Mouse (Mus musculus): ENCODE results near the gene Chd1.
"Not testable (repeated sequence)": the region's sequence is repeated elsewhere in the genome, so short reads cannot be mapped to it uniquely, and the experiment has no call there.

Chd1 gene

DNA sequence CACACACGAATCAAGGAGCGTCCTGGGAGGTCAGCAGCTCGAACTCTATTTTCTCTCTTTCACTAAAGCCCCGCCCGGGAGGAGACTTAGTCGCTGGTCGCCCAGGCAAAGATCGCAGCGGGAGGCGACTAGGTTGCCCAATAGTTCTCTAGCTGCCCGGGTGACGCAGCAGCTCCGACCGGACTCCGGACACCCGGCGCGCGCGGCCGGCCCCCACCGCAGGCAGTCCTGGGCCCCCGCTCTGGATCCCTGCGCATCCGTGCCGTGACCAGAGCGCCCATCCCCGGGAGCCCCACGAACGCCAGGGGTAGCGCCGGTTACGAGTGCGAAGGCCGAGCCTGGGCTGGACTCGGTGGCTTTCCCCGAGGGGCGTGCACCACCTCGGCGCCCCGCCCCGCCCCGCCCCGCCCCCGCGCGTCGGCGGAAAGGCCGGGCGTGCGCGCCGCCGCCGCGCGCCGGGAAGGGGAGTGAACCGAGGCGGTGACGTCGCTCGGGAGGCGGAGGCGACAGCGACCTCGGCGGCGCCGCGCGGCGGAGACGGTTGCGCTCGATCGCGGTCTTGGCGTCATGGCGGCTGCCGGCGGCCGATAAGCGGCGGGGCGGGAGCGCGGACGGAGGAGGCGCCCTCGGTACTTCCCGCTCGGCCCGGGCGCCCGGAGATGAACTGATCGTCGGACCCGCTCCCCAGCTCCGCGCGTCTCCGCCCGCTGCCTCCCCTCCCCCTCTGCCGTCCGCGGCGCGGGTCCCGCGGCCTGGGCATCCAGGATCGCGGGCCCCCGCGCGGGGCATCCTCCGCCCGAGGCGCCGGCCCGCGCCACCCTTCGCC, at the start of gene Chd1:
Gene Chd1 (plus strand): TSS at position 493 of the 826 bp plus-strand sequence.
- peak; percentile 95 for DNase-seq

DNA sequence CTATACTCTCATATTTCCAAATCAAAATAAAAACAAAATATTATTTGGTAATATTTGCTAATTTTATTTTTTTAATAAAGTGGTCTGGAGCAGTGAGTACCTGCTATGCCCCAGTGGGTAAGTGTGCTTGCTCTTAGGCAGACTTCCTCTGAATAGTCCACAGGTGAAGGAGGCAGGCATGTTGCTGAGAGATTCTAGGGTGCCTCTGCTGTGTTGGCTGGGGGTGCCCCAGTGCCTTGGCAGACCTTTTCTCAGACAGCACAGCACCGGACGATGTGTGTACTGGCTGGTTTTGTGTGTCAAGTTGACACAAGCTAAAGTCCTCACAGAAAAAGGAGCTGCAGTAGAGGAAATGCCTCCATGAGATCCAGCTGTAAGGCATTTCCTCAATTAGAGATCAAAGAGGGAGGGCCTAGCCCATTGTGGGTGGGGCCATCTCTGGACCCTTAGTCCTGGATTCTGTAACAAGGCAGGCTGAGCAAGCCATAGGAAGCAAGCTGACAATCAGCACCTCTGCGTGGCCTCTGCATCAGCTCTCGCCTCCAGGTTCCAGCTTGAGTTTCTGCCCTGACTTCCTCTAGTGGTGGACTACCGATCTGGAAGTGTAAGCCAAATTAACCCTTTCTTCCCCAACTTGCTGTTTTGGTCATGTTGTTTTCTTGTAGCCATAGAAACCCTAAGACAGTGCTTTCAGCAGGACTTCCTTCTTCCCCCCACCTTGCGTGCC, 47.7 kb upstream of the Chd1 start:
- no peak for DNase-seq

DNA sequence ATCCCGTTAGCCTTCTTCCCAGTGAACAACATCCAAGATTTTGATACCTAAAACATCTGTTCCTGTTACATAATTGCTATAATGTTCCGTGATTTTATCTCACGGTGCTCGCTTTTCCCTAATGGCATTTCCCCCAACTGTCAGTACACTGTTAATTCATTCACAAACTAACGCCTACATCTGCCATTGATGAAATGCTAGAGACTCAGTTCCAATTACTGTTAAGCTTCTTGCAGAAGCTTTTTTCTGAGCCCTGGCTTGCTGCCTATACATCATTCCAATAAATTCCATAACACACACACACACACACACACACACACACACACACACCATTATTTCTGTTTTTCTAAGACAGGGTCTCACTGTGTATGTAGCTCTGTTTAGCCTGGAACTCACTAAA, 31.9 kb upstream of the Chd1 start:
- no peak for DNase-seq

DNA sequence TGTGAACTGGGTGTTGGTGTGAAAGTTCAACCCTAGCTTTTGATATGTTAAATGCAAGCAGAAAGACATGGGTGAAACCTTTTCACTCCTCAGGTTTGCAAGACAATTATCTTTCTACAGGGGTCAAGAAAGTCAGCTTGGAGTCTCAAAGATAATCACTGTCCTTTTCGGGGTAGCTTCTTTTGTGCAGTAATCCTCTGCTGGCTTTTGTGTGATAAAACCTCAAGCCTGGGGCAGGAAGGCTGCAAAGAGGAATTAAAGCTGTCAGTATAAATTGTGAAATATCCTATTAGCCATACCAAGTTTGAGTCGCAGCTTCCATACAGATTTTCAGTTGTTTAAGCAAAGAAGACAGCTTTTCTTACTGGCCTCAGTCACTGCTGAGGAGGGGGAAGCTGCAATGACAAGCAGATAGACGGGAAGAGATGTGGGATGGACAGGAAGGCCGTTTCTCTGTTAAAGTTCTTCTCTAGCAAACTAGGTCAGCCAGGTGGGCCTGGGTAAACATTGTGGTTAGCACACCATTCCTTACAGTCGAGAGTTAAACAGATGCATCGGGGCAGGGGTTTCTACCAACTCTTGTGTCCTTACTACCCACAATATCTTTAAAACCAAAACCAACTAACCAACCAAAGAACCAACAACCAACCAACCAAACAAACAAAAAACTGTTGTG, 26.7 kb upstream of the Chd1 start:
- DNase-seq, result no peak

DNA sequence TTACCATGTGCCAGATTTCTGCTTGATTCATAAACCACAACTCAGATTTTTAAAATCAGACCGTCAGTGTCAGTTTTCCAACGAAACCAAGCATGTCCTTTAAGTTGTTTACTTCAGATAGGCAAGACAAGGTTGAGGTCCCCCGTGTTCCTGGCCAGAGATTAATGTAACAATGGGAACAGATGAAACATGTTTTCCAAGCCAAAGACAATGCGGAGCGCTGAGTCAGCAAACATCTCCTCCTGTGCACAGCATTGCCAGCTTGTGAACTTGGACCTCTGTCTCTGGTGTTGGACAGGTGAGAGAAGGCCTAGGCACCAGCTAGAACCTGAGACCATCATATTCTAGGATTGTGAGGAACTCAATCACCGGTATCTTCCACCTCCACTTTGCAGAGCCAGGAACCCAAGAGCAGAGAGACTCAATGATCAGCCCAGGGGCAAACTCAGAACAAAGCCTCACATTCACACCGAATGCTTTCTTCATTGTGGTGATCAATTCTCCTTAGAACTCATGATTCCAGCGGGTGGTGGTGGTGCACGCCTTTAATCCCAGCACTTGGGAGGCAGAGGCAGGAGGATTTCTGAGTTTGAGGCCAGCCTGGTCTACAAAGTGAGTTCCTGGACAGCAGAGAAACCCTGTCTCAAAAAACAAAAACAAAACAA, 24.7 kb upstream of the Chd1 start:
- no peak for DNase-seq

DNA sequence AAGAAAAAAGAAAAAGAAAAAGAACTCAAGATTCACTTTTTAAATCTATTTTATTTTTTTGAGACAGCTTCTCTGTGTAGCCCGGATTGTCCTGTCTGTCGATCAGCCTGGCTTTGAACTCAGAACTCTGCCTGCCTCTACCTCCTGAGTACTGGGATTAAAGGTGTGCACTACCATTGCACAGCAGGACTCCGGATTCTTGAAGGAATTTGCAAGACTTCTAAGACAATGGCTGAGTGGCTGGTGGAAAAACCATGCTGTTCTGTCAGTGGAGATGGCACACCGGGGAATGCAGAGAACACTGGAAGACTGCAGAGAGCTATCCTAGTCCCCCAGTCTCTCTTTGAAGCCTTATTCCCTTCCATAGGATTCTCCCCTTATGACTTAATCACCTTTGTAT, 24.1 kb upstream of the Chd1 start:
- no peak for DNase-seq

DNA sequence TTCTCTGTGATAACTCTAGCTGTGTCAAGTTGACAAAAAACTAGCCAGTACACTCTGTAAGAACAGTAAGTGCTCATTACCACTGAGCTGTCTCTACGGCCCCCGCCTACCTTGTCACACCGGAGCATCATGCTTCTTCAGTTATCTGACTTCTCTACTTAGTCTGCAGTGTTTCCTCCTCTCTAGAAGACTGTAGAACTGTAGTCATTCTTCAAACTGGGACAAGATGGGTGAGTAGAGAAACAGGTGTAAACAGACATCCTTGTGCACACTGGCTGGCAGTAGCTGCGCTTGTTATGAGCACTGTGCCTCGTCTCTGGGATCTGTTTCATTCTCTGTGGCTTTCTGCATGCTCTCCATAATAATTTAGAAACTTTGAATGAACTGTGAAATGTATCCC, 18.4 kb upstream of the Chd1 start:
- no peak for DNase-seq

DNA sequence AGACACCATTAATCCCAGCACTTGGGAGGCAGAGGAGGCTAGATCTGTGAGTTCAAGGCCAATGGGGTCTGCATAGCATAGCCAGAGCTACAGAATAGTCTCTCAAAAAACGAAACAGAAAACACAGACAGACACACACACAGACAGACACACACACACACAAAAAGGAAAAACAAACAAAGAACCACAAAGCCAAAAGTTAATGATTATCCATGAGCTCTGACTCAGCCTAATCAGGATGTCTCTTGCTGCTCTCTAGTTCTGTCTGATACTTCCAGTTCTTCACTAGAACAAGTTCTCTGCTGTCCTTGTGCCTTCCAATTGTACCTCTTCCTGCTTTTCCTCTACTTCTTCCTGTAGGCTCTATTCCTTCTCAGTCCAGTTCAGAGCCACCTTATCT, 14.5 kb upstream of the Chd1 start:
- no peak for DNase-seq

DNA sequence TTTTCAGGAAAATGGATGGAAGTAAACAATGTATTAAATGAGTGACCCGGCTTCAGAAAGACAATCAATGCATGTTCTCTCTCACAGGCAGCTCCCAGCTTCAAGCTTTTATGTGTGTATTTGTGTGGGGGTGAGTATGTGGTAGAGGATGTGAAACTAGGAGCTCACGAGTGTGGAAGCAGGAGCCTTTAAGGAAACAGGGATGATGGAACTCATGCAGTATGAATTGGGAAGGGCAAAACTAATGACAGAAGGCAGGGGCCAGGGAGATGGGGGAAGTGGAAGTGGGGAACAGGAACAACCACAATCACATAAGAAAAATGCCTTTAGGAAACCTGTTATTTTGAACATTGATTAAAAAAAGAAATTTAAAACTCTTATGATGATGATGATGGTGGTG, 9.2 kb upstream of the Chd1 start:
- DNase-seq, result no peak

DNA sequence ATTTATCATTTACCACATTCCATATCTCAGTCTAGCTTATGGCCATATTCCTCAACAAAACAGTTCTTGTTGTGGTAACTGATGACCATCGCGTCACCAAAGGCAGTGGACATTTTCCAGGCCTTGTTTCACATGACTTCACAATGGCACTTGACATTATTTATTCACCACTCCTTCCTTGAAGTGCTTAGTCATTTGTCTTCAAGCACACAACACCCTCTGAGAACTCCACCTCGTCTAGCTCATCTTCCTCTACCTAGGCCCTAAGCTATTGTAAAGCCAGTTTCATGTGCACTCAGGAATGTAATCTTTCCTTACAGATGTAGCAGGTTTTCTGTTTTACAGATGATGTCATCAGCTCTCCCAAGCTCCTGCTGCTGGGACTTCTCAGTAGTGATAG, 5.8 kb upstream of the Chd1 start:
- DNase-seq, result no peak

DNA sequence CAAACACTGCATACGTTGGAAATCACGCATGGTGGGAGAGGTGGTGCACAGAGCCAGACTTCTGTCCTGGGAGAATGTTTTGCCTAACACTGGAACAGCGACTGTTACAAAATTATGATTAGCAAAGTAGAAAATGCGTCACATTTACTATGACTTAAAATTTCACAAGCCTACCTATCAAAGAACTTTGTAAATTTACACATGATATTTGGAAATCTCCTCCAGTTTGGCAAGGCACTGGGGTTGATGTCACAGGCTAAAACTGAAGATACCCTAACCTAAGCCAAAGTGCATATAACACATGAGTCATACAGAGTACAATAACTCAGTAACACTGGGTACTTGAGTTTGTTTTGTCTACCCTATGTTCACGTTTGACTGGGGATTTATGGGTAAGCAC, 3.3 kb upstream of the Chd1 start:
- no peak for DNase-seq

DNA sequence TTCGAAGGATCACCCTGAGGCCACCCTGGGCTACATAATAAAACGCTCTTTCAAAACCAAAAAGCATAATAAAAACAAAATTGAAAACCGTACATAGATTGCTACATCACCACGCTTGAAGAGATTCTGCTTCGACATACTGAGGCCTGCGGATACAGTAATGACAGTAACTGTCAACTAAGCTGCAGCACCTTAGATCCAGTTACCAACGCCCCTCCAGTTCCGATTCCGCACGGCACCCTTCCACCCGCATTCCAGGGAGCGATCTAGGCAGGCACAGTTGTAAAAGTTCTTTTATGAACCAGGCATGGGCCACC, 651 bp upstream of the Chd1 start:
- no peak for DNase-seq

DNA sequence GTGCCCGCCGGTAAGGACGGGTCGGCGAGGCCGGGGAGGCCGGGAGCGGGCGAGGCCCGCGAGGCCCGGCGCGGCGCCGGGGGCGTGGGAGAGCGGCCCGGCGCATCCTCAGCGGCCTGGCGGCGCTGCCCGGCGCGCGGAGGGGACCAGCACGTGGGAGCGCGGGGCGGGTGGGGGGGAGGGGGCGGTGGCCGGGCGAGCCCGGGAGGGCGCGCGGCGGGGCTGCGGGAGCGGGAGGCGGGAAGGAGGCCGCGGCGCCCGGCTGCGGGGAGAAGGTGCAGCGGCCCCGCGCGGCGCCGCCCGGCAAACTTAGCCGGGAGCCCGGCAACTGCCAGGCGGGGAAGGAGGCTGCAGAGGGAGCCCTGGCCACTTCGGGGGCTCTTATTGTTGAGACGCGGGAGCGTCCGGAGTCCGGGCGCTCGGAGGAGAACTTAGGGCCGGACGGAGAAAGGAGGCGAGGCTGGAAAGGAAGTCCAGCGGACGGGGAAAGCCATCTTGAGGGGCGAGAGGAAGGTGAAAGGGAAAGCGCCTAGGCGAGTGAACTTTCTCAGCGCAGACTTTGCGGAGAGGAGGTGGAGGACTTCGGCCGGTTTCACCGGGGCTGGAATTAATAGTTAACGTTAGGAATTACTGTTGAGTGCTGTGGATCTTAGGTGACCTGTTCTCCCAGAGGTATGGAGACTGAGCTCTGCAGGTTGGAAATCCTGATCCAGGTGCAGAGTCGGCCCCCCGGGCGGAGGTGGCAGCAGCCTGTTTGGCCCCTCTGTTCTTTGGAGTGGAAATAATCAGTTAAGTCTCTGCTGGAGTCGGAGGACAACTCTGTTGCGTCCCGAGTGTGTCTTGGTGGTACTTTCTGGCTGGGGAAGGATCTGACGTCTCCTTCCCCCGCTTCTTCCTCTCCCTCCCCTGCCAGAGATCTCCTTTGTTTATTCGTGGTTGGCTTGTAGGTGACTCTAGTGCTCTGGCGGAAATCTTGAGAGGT, 827 bp downstream of the Chd1 start:
- DNase-seq, result peak; percentile 59

DNA sequence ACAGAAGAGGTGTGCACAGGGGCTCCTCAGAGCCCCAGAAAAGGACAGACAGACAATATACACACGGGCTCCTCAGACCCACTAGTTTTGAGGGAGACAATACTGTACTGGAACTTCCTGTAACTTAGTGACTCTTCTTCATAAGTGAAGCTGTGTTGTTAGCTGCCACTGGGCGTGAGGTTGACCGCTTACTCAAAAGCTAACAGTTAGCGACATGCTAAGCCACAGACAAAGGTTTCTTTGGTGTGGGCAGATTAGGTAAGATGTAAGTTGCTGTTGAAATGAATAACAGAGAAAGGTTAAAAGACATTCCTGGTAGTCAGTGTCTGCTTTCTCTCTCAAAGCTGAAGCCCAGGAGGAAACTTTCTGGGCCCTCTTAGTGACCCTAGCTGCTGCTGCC, 9.7 kb downstream of the Chd1 start:
- no peak for DNase-seq

DNA sequence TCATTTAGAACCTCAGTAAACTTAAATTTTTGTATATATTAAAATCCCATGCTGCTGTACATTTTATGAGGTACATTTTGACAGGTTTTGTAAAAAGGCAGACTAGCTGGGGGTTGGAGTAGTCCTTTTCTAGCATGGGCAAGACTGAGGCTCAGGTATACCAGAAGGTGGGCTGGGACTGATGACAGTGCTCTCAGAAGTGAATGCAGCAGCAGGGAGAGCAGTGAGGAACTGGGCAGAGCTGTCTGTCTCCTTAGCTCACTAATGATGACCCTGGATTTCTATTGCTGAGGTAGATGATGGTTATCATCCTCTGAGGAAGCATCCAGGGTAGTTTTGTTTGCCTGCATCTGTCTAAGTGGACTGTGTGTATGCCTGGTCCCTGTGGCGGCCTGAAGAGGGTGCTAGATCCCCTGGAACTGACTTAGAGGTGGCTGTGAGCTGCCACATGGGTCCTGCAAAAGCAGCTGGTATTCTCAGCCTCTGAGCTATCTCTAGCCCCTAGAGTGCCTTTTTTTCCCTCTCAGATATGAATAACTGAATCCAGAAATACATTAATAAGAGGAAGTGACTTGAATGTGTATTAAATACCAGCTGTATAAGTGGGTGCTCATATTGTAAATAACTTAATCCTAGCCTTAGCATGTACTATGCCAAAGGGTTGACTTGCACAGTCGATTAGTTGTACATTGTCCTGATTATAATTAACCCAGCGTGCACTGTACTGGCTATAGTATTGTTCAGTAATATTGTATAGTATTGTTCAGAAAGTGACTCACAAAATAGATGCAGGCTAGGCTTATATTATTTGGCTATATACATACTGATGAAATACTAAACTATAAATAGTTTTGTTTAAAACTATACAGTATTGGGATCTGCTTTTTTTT, 10.5 kb downstream of the Chd1 start:
- no peak for DNase-seq

DNA sequence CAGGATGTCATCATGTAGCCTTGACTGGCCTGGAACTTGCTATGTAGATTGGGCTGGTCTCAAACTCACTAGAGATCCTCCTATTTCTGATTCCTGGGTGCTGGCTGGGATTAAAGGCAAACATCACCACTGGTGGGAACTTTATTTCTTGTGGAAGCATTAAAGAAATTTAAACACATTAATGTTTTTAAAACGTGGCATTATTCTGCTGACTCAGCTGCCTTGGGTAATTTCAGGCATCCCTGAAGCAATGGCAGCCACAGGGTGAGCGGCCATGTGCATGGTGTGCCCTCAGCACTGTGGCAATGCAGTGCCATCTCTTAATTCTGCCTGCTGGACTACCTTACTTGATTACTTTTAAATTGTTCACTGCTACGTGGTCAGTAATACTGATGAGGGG, 11.2 kb downstream of the Chd1 start:
- DNase-seq, result no peak

DNA sequence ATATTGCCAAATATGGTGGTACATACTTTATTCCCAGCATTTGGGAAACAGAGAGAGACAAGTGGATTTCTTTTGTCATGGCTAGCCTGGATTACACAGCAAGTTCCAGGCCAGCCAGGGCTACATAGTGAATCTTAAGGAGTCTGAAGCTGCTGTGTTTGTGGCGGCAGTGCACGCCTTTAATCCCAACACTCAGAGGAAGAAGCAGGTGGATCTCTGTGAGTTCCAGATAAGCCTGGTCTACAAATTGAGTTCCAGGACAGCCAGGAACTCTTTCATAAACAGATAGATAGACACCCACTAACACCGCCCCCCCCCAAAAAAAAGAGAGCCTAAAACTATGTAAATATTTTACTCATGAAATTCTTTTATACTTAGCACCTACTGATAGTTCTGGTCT, 16.1 kb downstream of the Chd1 start:
- no peak for DNase-seq

DNA sequence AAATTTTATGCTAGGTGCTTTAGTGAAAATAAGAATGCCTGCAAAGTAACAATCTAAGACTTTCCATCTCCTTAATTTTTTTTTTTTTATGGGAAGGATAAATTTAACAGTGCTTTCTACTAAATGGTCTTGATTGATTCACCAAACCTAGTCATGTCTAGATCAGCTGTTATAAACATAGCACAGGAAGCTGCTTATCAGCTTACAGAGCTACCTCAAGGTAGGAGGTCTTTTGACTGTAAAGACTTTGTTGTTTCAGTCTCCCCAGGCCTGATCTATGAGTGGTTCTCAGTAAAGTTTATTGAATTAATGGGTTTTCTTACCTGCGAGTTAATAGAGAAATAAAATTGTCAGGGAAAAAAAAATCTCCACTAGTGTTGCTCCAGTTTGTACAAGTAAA, 18.5 kb downstream of the Chd1 start:
- no peak for DNase-seq

DNA sequence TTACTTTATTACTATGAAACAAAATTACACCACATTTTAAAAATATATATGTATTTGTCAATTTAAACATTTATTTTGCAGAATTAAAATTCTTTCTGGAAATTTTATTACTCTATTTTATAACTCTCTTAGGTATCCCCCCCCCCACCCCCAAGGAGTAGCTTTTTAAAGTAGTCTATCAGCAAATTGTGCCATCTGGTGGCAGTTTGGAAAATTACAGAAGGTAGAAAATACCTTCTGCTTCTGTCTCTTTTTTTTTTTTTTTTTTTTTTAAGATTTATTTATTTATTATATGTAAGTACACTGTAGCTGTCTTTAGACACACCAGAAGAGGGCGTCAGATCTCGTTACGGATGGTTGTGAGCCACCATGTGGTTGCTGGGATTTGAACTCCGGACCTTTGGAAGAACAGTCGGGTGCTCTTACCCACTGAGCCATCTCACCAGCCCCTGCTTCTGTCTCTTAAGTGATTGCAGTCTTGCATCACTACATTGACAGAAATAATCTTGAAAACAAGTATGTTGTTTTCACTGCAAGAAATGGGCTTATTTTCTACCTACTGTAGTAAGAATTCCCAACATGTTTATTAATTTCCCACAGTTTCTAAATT, 19.2 kb downstream of the Chd1 start:
- DNase-seq, result not testable (repeated sequence)

DNA sequence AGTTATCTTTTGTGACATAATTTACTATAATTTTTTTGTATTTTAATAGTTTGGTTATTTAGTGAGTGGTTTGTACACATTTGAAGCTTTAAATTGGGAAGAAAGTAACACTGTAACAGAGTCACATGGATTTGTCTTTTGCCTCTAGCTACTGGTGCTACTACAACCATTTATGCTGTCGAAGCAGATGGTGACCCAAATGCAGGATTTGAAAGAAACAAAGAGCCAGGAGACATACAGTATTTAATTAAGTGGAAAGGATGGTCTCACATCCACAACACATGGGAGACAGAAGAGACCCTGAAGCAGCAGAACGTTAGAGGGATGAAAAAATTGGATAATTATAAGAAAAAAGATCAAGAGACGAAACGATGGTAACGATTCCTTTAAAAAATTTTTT, 26.9 kb downstream of the Chd1 start:
- no peak for DNase-seq
